ENCODE assay signal across 8 mouse cellular contexts in genomic region chr5:22327170-22327569, GRCm38 (mm10). TPM values are rescaled to one million over a fixed set of nuclear protein-coding genes. Genes with fewer than 3 reads are reported as not detected.
DNase-seq lines count a peak whose midpoint lies in the region; ATAC-seq and TF ChIP-seq lines count a peak whose summit lies in the region.
"Had no signal": no experiment of that assay in that cellular context is flagged by ENCODE, and none has a peak within 500 bp of the region (broad histone marks: within the 10 kb centered on the region; RNA-seq: fewer than 3 reads in every experiment).

No protein-coding gene starts in this region.

- TF ChIP-seq POLR2A in small intestine, adult 2 months (IDR thresholded peaks at IDR 0.05; ENCODE audit: low read depth, low read length), result no peak

- 80% methylated on average over 3 of the region's 3 CpGs for WGBS in small intestine, adult 2 months

- no peak for ATAC-seq in activated CD4-positive, CD25-positive, alpha-beta regulatory T cell, adult 4 months

- no peaks in the 10 kb centered on the region for H3K4me1 ChIP-seq in E14TG2a.4 (replicated peaks; ENCODE audit: low read depth, low read length)
- no peaks in the 10 kb centered on the region for H3K4me1 ChIP-seq in small intestine, adult 2 months (ENCODE audit: control insufficient read depth, insufficient read depth, insufficient read length, low read length)

- no peaks in the 10 kb centered on the region for H3K9me3 ChIP-seq in E14TG2a.4 (ENCODE audit: low read length)

- no peak overlapping the region for H3K27ac ChIP-seq in small intestine, adult 2 months (ENCODE audit: insufficient read depth, low read depth, low read length)

- peak; percentile 42 for DNase-seq in kidney, adult 9 months
- DNase-seq in kidney, adult 11 months, result no peak
- DNase-seq in ZHBTc4 (ENCODE audit: low read depth, low spot score), result peak; percentile 59
- DNase-seq in kidney, postnatal 25 days, result peak; percentile 42 to 65

- no peak overlapping the region for H3K4me3 ChIP-seq in E14TG2a.4 (replicated peaks; ENCODE audit: low read length)
- H3K4me3 ChIP-seq in small intestine, adult 2 months (ENCODE audit: low read depth, low read length), result no peak overlapping the region
- H3K4me3 ChIP-seq: megakaryocyte, embryonic 14.5 days had no signal

- 0 out of 2 replicates have a peak, but pooled peaks cover 2% of the 10 kb centered on the region for H3K27me3 ChIP-seq in E14TG2a.4 (ENCODE audit: insufficient read depth, low read length)
- no peaks in the 10 kb centered on the region for H3K27me3 ChIP-seq in small intestine, adult 2 months (ENCODE audit: control insufficient read depth, insufficient read depth, low read length)

- TF ChIP-seq CTCF in E14TG2a.4 (conservative IDR thresholded peaks at IDR 0.05; ENCODE audit: low read length), result peak; percentile 82
- TF ChIP-seq CTCF in small intestine, adult 2 months (IDR thresholded peaks at IDR 0.05; ENCODE audit: extremely low read depth, insufficient read length, insufficient replicate concordance, low read depth, low read length), result peak; percentile 40; the same call in 1 of the 2 replicates

- no peaks in the 10 kb centered on the region for H3K36me3 ChIP-seq in E14TG2a.4 (ENCODE audit: insufficient read depth, low read length)
- no peaks in the 10 kb centered on the region for H3K36me3 ChIP-seq in small intestine, adult 2 months (ENCODE audit: control insufficient read depth, insufficient read depth, low read length)

RNA-seq across cellular contexts. Expression of gene Reln, which starts 17.3 kb away (rescaled TPM):
- 2.2 and 15.3 TPM in 2 replicates for polyA plus RNA-seq in small intestine, adult 2 months (2012; rRNA removed)
- under 1 TPM in 1 of 2 experiments, not detected in 1; 0.46 TPM for polyA plus RNA-seq in activated CD4-positive, CD25-positive, alpha-beta regulatory T cell, adult 4 months (2017; shearing (Covaris generic))
